Mouse (Mus musculus) cerebellum, adult 11-12 months (tissue): ENCODE results near the gene Gm3880.
"Not testable (repeated sequence)": the region's sequence is repeated elsewhere in the genome, so short reads cannot be mapped to it uniquely, and the experiment has no call there.

Source experiments
- DNase-seq: peaks from one replicate; pipeline ENCODE4 v3.0.0; 2022

Gm3880 gene

GRCm38 (mm10) chrX:102686872-102687271, at the start of gene Gm3880:
Gene Gm3880, minus strand, starts transcription at chrX:102686972.
- DNase-seq: not testable (repeated sequence)

GRCm38 (mm10) chrX:102724226-102724625, 37.5 kb upstream of the Gm3880 start:
- not testable (repeated sequence) for DNase-seq

GRCm38 (mm10) chrX:102707535-102707934, 20.8 kb upstream of the Gm3880 start, which contains the start of the genes Gm9112 and Dmrtc1b:
Gene Gm9112, minus strand, starts transcription at chrX:102707635.
Gene Dmrtc1b, plus strand, starts transcription at chrX:102707865.
- not testable (repeated sequence) for DNase-seq

GRCm38 (mm10) chrX:102700636-102701035, 13.9 kb upstream of the Gm3880 start:
- DNase-seq: not testable (repeated sequence)

- DNase-seq: not testable (repeated sequence)
Measured at GRCm38 (mm10) chrX:102689252-102689651, 2.5 kb upstream of the Gm3880 start.

- not testable (repeated sequence) for DNase-seq
Measured at GRCm38 (mm10) chrX:102684706-102685105, 2.1 kb downstream of the Gm3880 start.

- no peak for DNase-seq
Measured at GRCm38 (mm10) chrX:102666641-102667040, 20.1 kb downstream of the Gm3880 start.

GRCm38 (mm10) chrX:102660712-102661111, 26.1 kb downstream of the Gm3880 start:
- DNase-seq: no peak

- no peak for DNase-seq
Measured at GRCm38 (mm10) chrX:102645691-102646090, 41.1 kb downstream of the Gm3880 start.

- no peak for DNase-seq
Measured at GRCm38 (mm10) chrX:102645146-102645545, 41.6 kb downstream of the Gm3880 start.

GRCm38 (mm10) chrX:102644573-102644951, 42.2 kb downstream of the Gm3880 start:
- peak; percentile 3 for DNase-seq

- peak; percentile 64 for DNase-seq
Measured at GRCm38 (mm10) chrX:102643823-102644572, 42.8 kb downstream of the Gm3880 start, which contains the start of gene Phka1. Gene Phka1, minus strand, starts transcription at chrX:102644246.
